Mouse (Mus musculus): ENCODE results near the gene Ttc17.

- TF ChIP-seq CTCF (conservative IDR thresholded peaks at IDR 0.05; ENCODE audit: low read length) (no peak), NANOG (IDR thresholded peaks at IDR 0.05; ENCODE audit: borderline replicate concordance, low read length) (no peak), POU5F1 (IDR thresholded peaks at IDR 0.05; ENCODE audit: borderline replicate concordance, low read length) (no peak)
Observed at GRCm38 (mm10) chr2:94283526-94283925, 123.0 kb downstream of the Ttc17 start.
